Mouse (Mus musculus): ENCODE data around the gene Wnk4.

Wnk4 gene

GRCm38 (mm10) chr11:101245071-101245470 lies 15.3 kb upstream of the Wnk4 start:
- DNase-seq (ENCODE audit: low spot score in 2 of 2): no peak

GRCm38 (mm10) chr11:101245855-101246701 lies 14.3 kb upstream of the Wnk4 start, which contains the start of gene Ramp2:
Gene Ramp2, plus strand, starts transcription at chr11:101246028.
- DNase-seq (ENCODE audit: low spot score in 2 of 2): no peak

GRCm38 (mm10) chr11:101246702-101247012 lies 13.7 kb upstream of the Wnk4 start:
- DNase-seq (ENCODE audit: low spot score in 2 of 2): no peak

GRCm38 (mm10) chr11:101247521-101248030 lies 12.8 kb upstream of the Wnk4 start:
- DNase-seq (ENCODE audit: low spot score in 2 of 2): no peak

- peak; percentile 56 to 80 for DNase-seq (ENCODE audit: low spot score in 2 of 2)
Measured at GRCm38 (mm10) chr11:101248258-101248994, 11.9 kb upstream of the Wnk4 start.

GRCm38 (mm10) chr11:101251031-101251430 lies 9.3 kb upstream of the Wnk4 start:
- no peak for DNase-seq (ENCODE audit: low spot score in 2 of 2)

- no peak for DNase-seq (ENCODE audit: low spot score in 2 of 2)
Measured at GRCm38 (mm10) chr11:101252941-101253340, 7.4 kb upstream of the Wnk4 start.

GRCm38 (mm10) chr11:101253613-101254389 lies 6.6 kb upstream of the Wnk4 start, which contains the start of gene Vps25:
Gene Vps25, plus strand, starts transcription at chr11:101253707.
- peak; percentile 85 to 92 for DNase-seq (ENCODE audit: low spot score in 2 of 2)

- DNase-seq (ENCODE audit: low spot score in 2 of 2): no peak
Measured at GRCm38 (mm10) chr11:101255826-101256775, 4.3 kb upstream of the Wnk4 start.

- peak in 1 of 2 experiments; percentile 64 for DNase-seq (ENCODE audit: low spot score in 2 of 2)
Measured at GRCm38 (mm10) chr11:101259261-101259712, 1.1 kb upstream of the Wnk4 start.

- no peak for DNase-seq (ENCODE audit: low spot score in 2 of 2)
Measured at GRCm38 (mm10) chr11:101260826-101261380, 536 bp downstream of the Wnk4 start.

GRCm38 (mm10) chr11:101262272-101262967 lies 2.1 kb downstream of the Wnk4 start:
- DNase-seq (ENCODE audit: low spot score in 2 of 2): peak in 1 of 2 experiments; percentile 66

GRCm38 (mm10) chr11:101263138-101263988 lies 3.0 kb downstream of the Wnk4 start:
- no peak for DNase-seq (ENCODE audit: low spot score in 2 of 2)

- no peak for DNase-seq (ENCODE audit: low spot score in 2 of 2)
Measured at GRCm38 (mm10) chr11:101263989-101264280, 3.6 kb downstream of the Wnk4 start.

GRCm38 (mm10) chr11:101264954-101265471 lies 4.6 kb downstream of the Wnk4 start:
- peak in 1 of 2 experiments; percentile 62 for DNase-seq (ENCODE audit: low spot score in 2 of 2)

- no peak for DNase-seq (ENCODE audit: low spot score in 2 of 2)
Measured at GRCm38 (mm10) chr11:101265906-101266305, 5.5 kb downstream of the Wnk4 start.

- DNase-seq (ENCODE audit: low spot score in 2 of 2): no peak
Measured at GRCm38 (mm10) chr11:101269577-101270116, 9.3 kb downstream of the Wnk4 start.

GRCm38 (mm10) chr11:101272446-101272845 lies 12.1 kb downstream of the Wnk4 start:
- no peak for DNase-seq (ENCODE audit: low spot score in 2 of 2)
